9 mouse cellular contexts compared by ENCODE assay signal in the genomic region with DNA sequence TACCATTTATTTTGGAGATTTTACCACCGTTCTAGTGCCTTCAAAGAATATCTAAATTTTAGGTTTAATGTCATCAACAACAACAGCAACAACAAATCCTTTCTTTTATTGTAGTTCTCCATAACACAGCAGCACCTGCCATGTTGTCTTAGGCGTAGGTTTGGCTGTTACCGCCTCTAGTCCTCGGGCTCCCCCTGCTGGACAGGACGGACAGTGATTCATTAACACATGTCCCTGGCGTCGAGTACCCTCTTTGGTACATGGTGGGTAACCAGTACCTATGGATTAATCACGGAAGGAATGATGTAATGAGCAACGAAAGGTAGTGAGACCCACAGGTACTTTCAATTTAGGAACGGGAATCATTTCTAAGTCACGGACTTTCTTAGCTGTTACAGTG. TPM values are rescaled to one million over a fixed set of nuclear protein-coding genes. Genes with fewer than 3 reads are reported as not detected.
A peak's percentile ranks its signal among the peaks of the same experiment; 100 is the strongest.
DNase-seq lines count a peak whose midpoint lies in the region; ATAC-seq and TF ChIP-seq lines count a peak whose summit lies in the region.
"Had no signal": no experiment of that assay in that cellular context is flagged by ENCODE, and none has a peak within 500 bp of the region (broad histone marks: within the 10 kb centered on the region; RNA-seq: fewer than 3 reads in every experiment).

No protein-coding gene starts in this region.

- peak; percentile 88 for DNase-seq in adrenal gland, postnatal 14 days
- DNase-seq in embryo, embryonic 9.5 days (ENCODE audit: extremely low spot score) = peak; percentile 64
- DNase-seq in heart, adult 2 months = peak; percentile 74 to 83
- peak; percentile 83 to 92 for DNase-seq in kidney, postnatal 25 days
- peak; percentile 85 for DNase-seq in liver, postnatal 0 days
- peak; percentile 23 for DNase-seq in retina, adult 2 months (ENCODE audit: low read depth, low spot score)
- peak; percentile 80 for DNase-seq in thymus, postnatal 25 days

- H3K9me3 ChIP-seq in E14TG2a.4 (ENCODE audit: low read length) = no peaks in the 10 kb centered on the region
- no peaks in the 10 kb centered on the region for H3K9me3 ChIP-seq in liver, postnatal 0 days (ENCODE audit: low read length)

- H3K27ac ChIP-seq in heart, adult 2 months = no peak overlapping the region
- H3K27ac ChIP-seq in liver, postnatal 0 days (ENCODE audit: low read depth) = no peak overlapping the region
- H3K27ac ChIP-seq: limb, embryonic 13.5 days had no signal

- peak; percentile 65; the same call in 1 of the 2 replicates for TF ChIP-seq EP300 in heart, adult 2 months (IDR thresholded peaks at IDR 0.05; ENCODE audit: insufficient read depth, low read depth, low read length)
- TF ChIP-seq EP300 in liver, postnatal 0 days (IDR thresholded peaks at IDR 0.05; ENCODE audit: low read depth) = no peak

- no peak overlapping the region for H3K4me3 ChIP-seq in E14TG2a.4 (replicated peaks; ENCODE audit: low read length)
- H3K4me3 ChIP-seq in heart, adult 2 months = no peak overlapping the region
- no peak overlapping the region for H3K4me3 ChIP-seq in liver, postnatal 0 days (ENCODE audit: low read depth, low read length)
- H3K4me3 ChIP-seq: limb, embryonic 13.5 days had no signal

- H3K4me1 ChIP-seq in E14TG2a.4 (replicated peaks; ENCODE audit: low read depth, low read length) = no peaks in the 10 kb centered on the region
- peaks cover 3% of the 10 kb centered on the region for H3K4me1 ChIP-seq in heart, adult 2 months (ENCODE audit: control insufficient read depth, insufficient read depth, low read length)
- no peaks in the 10 kb centered on the region for H3K4me1 ChIP-seq in liver, postnatal 0 days (ENCODE audit: insufficient read depth)

- WGBS in heart, adult 2 months = 30% methylated on average over 11 of the region's 11 CpGs
- WGBS in liver, postnatal 0 days (ENCODE audit: insufficient replicate concordance) = 28% methylated on average over 11 of the region's 11 CpGs

- H3K9ac ChIP-seq in heart, adult 2 months (ENCODE audit: low read depth, low read length) = no peak overlapping the region
- H3K9ac ChIP-seq in liver, postnatal 0 days (replicated peaks) = no peak overlapping the region
- H3K9ac ChIP-seq: limb, embryonic 13.5 days had no signal

- intact Hi-C loops in heart, adult 2 months (cut with DNase I) = loop anchor here (1.0 to 5.0 kb wide), 2 partner anchors 257 to 403 kb away; no protein-coding TSS in a partner anchor

- H3K4me2 ChIP-seq in liver, postnatal 0 days (ENCODE audit: low read depth, low read length) = no peak overlapping the region
- H3K4me2 ChIP-seq: limb, embryonic 13.5 days had no signal

- peak; percentile 68 for TF ChIP-seq CTCF in E14TG2a.4 (conservative IDR thresholded peaks at IDR 0.05; ENCODE audit: low read length)
- peak; percentile 97 for TF ChIP-seq CTCF in heart, adult 2 months (IDR thresholded peaks at IDR 0.05)
- TF ChIP-seq CTCF in liver, postnatal 0 days (IDR thresholded peaks at IDR 0.05; ENCODE audit: low read depth) = peak; percentile 97

- peaks cover 15% of the 10 kb centered on the region for H3K27me3 ChIP-seq in E14TG2a.4 (ENCODE audit: insufficient read depth, low read length)
- no peaks in the 10 kb centered on the region for H3K27me3 ChIP-seq in heart, adult 2 months (ENCODE audit: control insufficient read depth, insufficient read depth, low read length)
- H3K27me3 ChIP-seq in liver, postnatal 0 days (ENCODE audit: insufficient read depth, low read length) = no peaks in the 10 kb centered on the region
- H3K27me3 ChIP-seq: limb, embryonic 13.5 days had no signal

- peak; percentile 48; the same call in 1 of the 2 replicates for ATAC-seq in liver, postnatal 0 days

- no peak for TF ChIP-seq POLR2A in heart, adult 2 months (IDR thresholded peaks at IDR 0.05; ENCODE audit: insufficient read depth, low read depth, low read length)

- H3K79me2 ChIP-seq in heart, adult 2 months (replicated peaks; ENCODE audit: control insufficient read depth, insufficient read depth, low read length) = no peaks in the 10 kb centered on the region

- H3K36me3 ChIP-seq in E14TG2a.4 (ENCODE audit: insufficient read depth, low read length) = no peaks in the 10 kb centered on the region
- H3K36me3 ChIP-seq in heart, adult 2 months (ENCODE audit: control insufficient read depth, insufficient read depth, low read length) = no peaks in the 10 kb centered on the region
- H3K36me3 ChIP-seq in liver, postnatal 0 days (replicated peaks; ENCODE audit: insufficient read depth, low read length) = no peaks in the 10 kb centered on the region
- H3K36me3 ChIP-seq: limb, embryonic 13.5 days had no signal

RNA-seq across cellular contexts. Expression of a gene that starts 37.2 kb away (rescaled TPM):
- 42.9 and 45.9 TPM in 2 replicates for total RNA-seq in adrenal gland, postnatal 14 days (2021)
- 10 to 100 TPM; 76.7 to 80.1 TPM for total RNA-seq in heart, adult 2 months (2021)
- polyA plus RNA-seq in heart, adult 2 months (2012; rRNA removed) = 50.4 and 79.4 TPM in 2 replicates
- polyA plus RNA-seq in liver, postnatal 0 days (2015; fragmentation: Nextera tagmentation; extraction: Ambion mirVana) = 17.3 and 20.3 TPM in 2 replicates

RNA-seq across cellular contexts. Expression of a gene that starts 52.8 kb away (rescaled TPM):
- 1.1 and 2.5 TPM in 2 replicates for total RNA-seq in adrenal gland, postnatal 14 days (2021)
- total RNA-seq in heart, adult 2 months (2021) = 1 to 10 TPM; 1.6 to 1.7 TPM
- polyA plus RNA-seq in heart, adult 2 months (2012; rRNA removed) = 2.7 and 4.4 TPM in 2 replicates
- 0.07 TPM in 2 replicates for polyA plus RNA-seq in liver, postnatal 0 days (2015; fragmentation: Nextera tagmentation; extraction: Ambion mirVana)

Comparison
In these comparisons a context has a peak if more than half of its experiments do, and no peak if none do; other contexts are left out.
1. DNase-seq: peak in every context shown above with its lines; median percentile 88 in adrenal gland, postnatal 14 days; 88 in kidney, postnatal 25 days; 85 in liver, postnatal 0 days; 80 in thymus, postnatal 25 days; 78 in heart, adult 2 months; 64 in embryo, embryonic 9.5 days; 23 in retina, adult 2 months.